Mouse (Mus musculus) kidney, adult 2 months (tissue): Measurements from ENCODE around the gene Tmem184a.

Experiments used
- CTCF ChIP-seq: fragments of 200-500 bp; conservative IDR thresholded peaks from 2 replicates; pipeline ENCODE4 v1.5.1; 2011; ENCODE audit warnings: low read depth, mild to moderate bottlenecking, control low read depth, low read length, moderate library complexity, mixed read lengths; ENCODE audit not compliant: insufficient read depth, insufficient read length
- POLR2A ChIP-seq: fragments of 200-500 bp; IDR thresholded peaks from one replicate; pipeline ENCODE4 v1.6.1; 2011; ENCODE audit warnings: low read depth, low read length, control low read depth

DNA sequence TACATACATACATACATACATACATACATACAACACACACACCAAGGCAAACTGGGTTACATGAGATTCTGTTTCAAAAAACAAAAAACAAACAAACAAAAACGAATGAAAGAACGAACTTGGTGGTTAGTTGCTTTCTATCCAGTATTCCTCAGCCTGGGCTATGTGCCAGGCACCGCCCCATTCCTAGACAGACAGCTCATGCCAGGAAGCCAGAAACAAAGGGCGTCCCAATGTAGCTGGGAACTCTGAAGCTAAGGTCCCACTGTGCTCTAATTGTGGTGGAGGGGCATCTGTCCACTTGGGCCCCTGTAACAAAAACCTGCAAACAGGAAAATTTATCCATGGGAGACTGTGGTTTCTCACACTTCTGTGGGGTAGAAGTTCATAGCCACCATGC is 43.0 kb upstream of the Tmem184a start:
- TF ChIP-seq CTCF: no peak
- TF ChIP-seq POLR2A: no peak
